ENCODE assay signal across 8 mouse cellular contexts in genomic region chrX:140541711-140542473, GRCm38 (mm10). TPM values are rescaled to one million over a fixed set of nuclear protein-coding genes. Genes with fewer than 3 reads are reported as not detected.
DNase-seq lines count a peak whose midpoint lies in the region; ATAC-seq and TF ChIP-seq lines count a peak whose summit lies in the region.

No protein-coding gene starts in this region.

- no peak for ATAC-seq in activated CD4-positive, CD25-positive, alpha-beta regulatory T cell, adult 4 months

- no peaks in the 10 kb centered on the region for H3K9me3 ChIP-seq in E14TG2a.4 (ENCODE audit: low read length)

- no peak for TF ChIP-seq CTCF in E14TG2a.4 (conservative IDR thresholded peaks at IDR 0.05; ENCODE audit: low read length)
- no peak for TF ChIP-seq CTCF in cortical plate, adult 2 months (IDR thresholded peaks at IDR 0.05; ENCODE audit: extremely low read depth, insufficient read depth, low read length)
- TF ChIP-seq CTCF in heart, adult 2 months (IDR thresholded peaks at IDR 0.05) = no peak
- TF ChIP-seq CTCF in spleen, adult 2 months (IDR thresholded peaks at IDR 0.05; ENCODE audit: extremely low read depth, insufficient read depth, insufficient read length, insufficient replicate concordance) = no peak

- no peaks in the 10 kb centered on the region for H3K36me3 ChIP-seq in E14TG2a.4 (ENCODE audit: insufficient read depth, low read length)
- peaks cover 29% of the 10 kb centered on the region for H3K36me3 ChIP-seq in heart, adult 2 months (ENCODE audit: control insufficient read depth, insufficient read depth, low read length)
- H3K36me3 ChIP-seq in spleen, adult 2 months (ENCODE audit: control insufficient read depth, insufficient read depth, low read length) = peaks cover 18% of the 10 kb centered on the region

- peak overlapping the region; percentile 96 for H3K9ac ChIP-seq in heart, adult 2 months (ENCODE audit: low read depth, low read length)

- intact Hi-C loops in heart, adult 2 months (cut with DNase I) = loop anchor here (2.0 kb wide), 1 partner anchor 21 kb away; no protein-coding TSS in a partner anchor

- 22% methylated on average over 10 of the region's 10 CpGs for WGBS in heart, adult 2 months
- WGBS in spleen, adult 2 months = 23% methylated on average over 10 of the region's 10 CpGs

- H3K27ac ChIP-seq in cortical plate, adult 2 months (ENCODE audit: insufficient read depth, low read length) = peak overlapping the region; percentile 97
- peak overlapping the region; percentile 87 for H3K27ac ChIP-seq in heart, adult 2 months
- peak overlapping the region; percentile 96 for H3K27ac ChIP-seq in spleen, adult 2 months (ENCODE audit: insufficient read depth, low read length)

- no peak for TF ChIP-seq EP300 in heart, adult 2 months (IDR thresholded peaks at IDR 0.05; ENCODE audit: insufficient read depth, low read depth, low read length)

- TF ChIP-seq POLR2A in cortical plate, adult 2 months (IDR thresholded peaks at IDR 0.05; ENCODE audit: extremely low read depth, insufficient read depth, low read length) = peak; percentile 24; the same call in 1 of the 2 replicates
- peak; percentile 39; the same call in 1 of the 2 replicates for TF ChIP-seq POLR2A in heart, adult 2 months (IDR thresholded peaks at IDR 0.05; ENCODE audit: insufficient read depth, low read depth, low read length)
- TF ChIP-seq POLR2A in spleen, adult 2 months (IDR thresholded peaks at IDR 0.05; ENCODE audit: low read depth, low read length) = no peak

- DNase-seq in 3T3-L1 (ENCODE audit: low read depth, low spot score) = peak; percentile 53
- DNase-seq in heart, adult 2 months = peak; percentile 46 to 63
- DNase-seq in kidney, postnatal 10 days = peak; percentile 53
- DNase-seq in lung, postnatal 14 days = peak; percentile 35
- DNase-seq in spleen, adult 2 months (ENCODE audit: low read depth in 1 of 2, low spot score in 2 of 2) = peak in 1 of 2 experiments; percentile 5

- H3K79me2 ChIP-seq in heart, adult 2 months (replicated peaks; ENCODE audit: control insufficient read depth, insufficient read depth, low read length) = no peaks in the 10 kb centered on the region

- H3K27me3 ChIP-seq in E14TG2a.4 (ENCODE audit: insufficient read depth, low read length) = peaks cover 14% of the 10 kb centered on the region; the same call in 1 of the 2 replicates
- no peaks in the 10 kb centered on the region for H3K27me3 ChIP-seq in heart, adult 2 months (ENCODE audit: control insufficient read depth, insufficient read depth, low read length)
- no peaks in the 10 kb centered on the region for H3K27me3 ChIP-seq in spleen, adult 2 months (ENCODE audit: control insufficient read depth, insufficient read depth, low read length)

- H3K4me3 ChIP-seq in E14TG2a.4 (replicated peaks; ENCODE audit: low read length) = peak overlapping the region; percentile 68
- H3K4me3 ChIP-seq in cortical plate, adult 2 months (ENCODE audit: insufficient read depth, low read length) = peak overlapping the region; percentile 81
- H3K4me3 ChIP-seq in heart, adult 2 months = peak overlapping the region; percentile 75
- peak overlapping the region; percentile 69 for H3K4me3 ChIP-seq in spleen, adult 2 months (ENCODE audit: extremely low read depth, insufficient read depth, insufficient read length)

- H3K4me1 ChIP-seq in E14TG2a.4 (replicated peaks; ENCODE audit: low read depth, low read length) = peaks cover 9% of the 10 kb centered on the region; the same call in 1 of the 2 replicates
- H3K4me1 ChIP-seq in cortical plate, adult 2 months (ENCODE audit: control insufficient read depth, insufficient read depth, low read length) = no peaks in the 10 kb centered on the region
- peaks cover 10% of the 10 kb centered on the region for H3K4me1 ChIP-seq in heart, adult 2 months (ENCODE audit: control insufficient read depth, insufficient read depth, low read length)
- peaks cover 11% of the 10 kb centered on the region for H3K4me1 ChIP-seq in spleen, adult 2 months (ENCODE audit: control insufficient read depth, insufficient read depth, insufficient read length)

RNA-seq across cellular contexts. Expression of gene Tsc22d3, which starts 58.6 kb away (rescaled TPM):
- 115 and 119 TPM in 2 replicates for polyA plus RNA-seq in cortical plate, adult 2 months (2012; rRNA removed)
- 100 to 1,000 TPM; 140 to 205 TPM for total RNA-seq in heart, adult 2 months (2021)
- polyA plus RNA-seq in heart, adult 2 months (2012; rRNA removed) = 108 and 133 TPM in 2 replicates
- 173 and 218 TPM in 2 replicates for polyA plus RNA-seq in spleen, adult 2 months (2012; rRNA removed)
- 100 to 1,000 TPM; 236 to 480 TPM for polyA plus RNA-seq in activated CD4-positive, CD25-positive, alpha-beta regulatory T cell, adult 4 months (2017; shearing (Covaris generic))
